22 mouse cellular contexts compared by ENCODE assay signal in the genomic region with DNA sequence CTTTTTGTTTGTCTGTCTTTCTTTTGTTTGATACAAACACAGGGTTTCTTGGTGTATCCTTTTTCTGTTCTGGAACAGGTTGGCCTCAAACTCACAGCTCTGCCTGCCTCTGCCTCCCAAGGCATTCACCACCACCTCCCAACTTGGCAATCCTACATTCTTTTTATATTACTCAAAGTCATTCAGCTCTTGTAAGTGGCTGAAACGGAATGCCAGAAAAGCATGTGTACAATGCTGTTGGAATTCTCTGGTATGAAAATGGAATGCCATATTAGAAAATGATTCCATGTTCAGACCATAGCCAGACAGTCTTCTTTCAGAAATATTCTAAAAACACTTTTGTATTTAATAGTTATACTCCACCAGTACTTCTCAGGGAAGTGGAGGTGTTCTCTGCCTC. TPM values are rescaled to one million over a fixed set of nuclear protein-coding genes. Genes with fewer than 3 reads are reported as not detected.
A peak's percentile ranks its signal among the peaks of the same experiment; 100 is the strongest.
DNase-seq lines count a peak whose midpoint lies in the region; ATAC-seq and TF ChIP-seq lines count a peak whose summit lies in the region.
"Had no signal": no experiment of that assay in that cellular context is flagged by ENCODE, and none has a peak within 500 bp of the region (broad histone marks: within the 10 kb centered on the region; RNA-seq: fewer than 3 reads in every experiment).

No protein-coding gene starts in this region.

- H3K9me3 ChIP-seq in lung, postnatal 0 days (ENCODE audit: low read length) = no peaks in the 10 kb centered on the region
- H3K9me3 ChIP-seq: embryonic facial prominence, embryonic 10.5 days; embryonic facial prominence, embryonic 12.5 days; G1E had no signal

- H3K9ac ChIP-seq in lung, postnatal 0 days (replicated peaks; ENCODE audit: low read depth) = no peak overlapping the region
- H3K9ac ChIP-seq: embryonic facial prominence, embryonic 12.5 days had no signal

- peak; percentile 76 for TF ChIP-seq EP300 in lung, postnatal 0 days (IDR thresholded peaks at IDR 0.05)

- in situ Hi-C loops in Patski (cut with MboI; ENCODE audit: low pct_unique_long_range_greater_than_20kb) = no loop called here

- H3K4me3 ChIP-seq in lung, postnatal 0 days (ENCODE audit: low read depth, low read length) = no peak overlapping the region
- H3K4me3 ChIP-seq: embryonic facial prominence, embryonic 10.5 days; embryonic facial prominence, embryonic 12.5 days had no signal

- WGBS in lung, postnatal 0 days = 48% methylated on average over 1 of the region's 1 CpGs

- CTCF ChIA-PET in Patski (lab: Charles Lee) = interaction anchor here (1.1 to 1.6 kb wide), 2 partner anchors 9 to 17 kb away, joined by 3 read pairs; no protein-coding TSS in a partner anchor

- no peak for TF ChIP-seq CTCF in lung, postnatal 0 days (IDR thresholded peaks at IDR 0.05)
- no peak for TF ChIP-seq CTCF in Patski (IDR thresholded peaks at IDR 0.05)

- peak; percentile 26 for DNase-seq in lung, postnatal 0 days (ENCODE audit: low spot score)
- DNase-seq in lung, adult 18-20 months = no peak
- DNase-seq in Muller cell, postnatal 12 days (ENCODE audit: inconsistent ontology term) = peak; percentile 64
- no peak for DNase-seq in Patski (ENCODE audit: low read depth, low spot score)
- no peak for DNase-seq in heart, adult 11 months
- no peak for DNase-seq in cerebellum, adult 9-10 months
- DNase-seq: adrenal gland, adult 2 months; adrenal gland, postnatal 10 days; adrenal gland, postnatal 25 days; B cell, adult 2 months; cerebellum, adult 11 months; cerebellum, adult 18-20 months; cerebellum, adult 8-10 months; cerebellum, postnatal 10 days; cerebellum, postnatal 25 days had no signal

- H3K27me3 ChIP-seq in lung, postnatal 0 days (replicated peaks; ENCODE audit: insufficient read depth, low read length) = no peaks in the 10 kb centered on the region
- H3K27me3 ChIP-seq in Patski = no peaks in the 10 kb centered on the region
- H3K27me3 ChIP-seq: CH12.LX; embryonic facial prominence, embryonic 12.5 days had no signal

- POLR2A ChIA-PET in Patski (lab: Charles Lee) = no interaction called here

- peaks cover 4% of the 10 kb centered on the region; the same call in 1 of the 2 replicates for H3K36me3 ChIP-seq in lung, postnatal 0 days (ENCODE audit: insufficient read depth, low read length)

- H3K27ac ChIP-seq in lung, postnatal 0 days (ENCODE audit: low read length) = no peak overlapping the region
- H3K27ac ChIP-seq: embryonic facial prominence, embryonic 10.5 days; embryonic facial prominence, embryonic 12.5 days had no signal

- ATAC-seq in lung, postnatal 0 days = peak; percentile 41; the same call in 1 of the 2 replicates
- ATAC-seq in Patski = peak; percentile 17
- ATAC-seq: CD4-positive, CD25-positive, alpha-beta regulatory T cell, adult 4 months; forebrain, embryonic 14.5 days; forebrain, embryonic 16.5 days had no signal

- no peaks in the 10 kb centered on the region for H3K4me1 ChIP-seq in lung, postnatal 0 days (ENCODE audit: insufficient read depth, low read depth, low read length)

- no peak overlapping the region for H3K4me2 ChIP-seq in lung, postnatal 0 days (replicated peaks; ENCODE audit: low read depth, low read length)
- H3K4me2 ChIP-seq: embryonic facial prominence, embryonic 12.5 days had no signal

RNA-seq across cellular contexts. Expression of gene Smc6, which starts 7.5 kb away (rescaled TPM):
- polyA plus RNA-seq in lung, postnatal 0 days (2015; fragmentation: Nextera tagmentation; extraction: Ambion mirVana) = 98.7 and 113 TPM in 2 replicates
- polyA plus RNA-seq in Patski (2021) = 59.8 TPM

RNA-seq across cellular contexts. Expression of gene Gen1, which starts 7.6 kb away (rescaled TPM):
- 0.55 and 0.76 TPM in 2 replicates for polyA plus RNA-seq in lung, postnatal 0 days (2015; fragmentation: Nextera tagmentation; extraction: Ambion mirVana)
- 4.4 TPM for polyA plus RNA-seq in Patski (2021)
- polyA plus RNA-seq: adrenal gland, adult 2 months had no signal

Comparison
In these comparisons a context has a peak if more than half of its experiments do, and no peak if none do; other contexts are left out.
1. DNase-seq: peak in lung, postnatal 0 days (single experiment) and Muller cell, postnatal 12 days (single experiment); none in lung, adult 18-20 months (0 of 2), Patski (single experiment), heart, adult 11 months (single experiment) and cerebellum, adult 9-10 months (single experiment).